Mouse (Mus musculus) erythroblast, embryonic 14.5 days (primary cell): ENCODE data around the gene Pigx.

Experiments
- GATA1 ChIP-seq: IDR thresholded peaks from 2 replicates; pipeline ENCODE4 v1.6.1; 2012; ENCODE audit warnings: low read length, inconsistent platforms, mixed read lengths
- TAL1 ChIP-seq: IDR thresholded peaks from 3 replicates; pipeline ENCODE4 v1.6.1; 2012; ENCODE audit warnings: low read length, inconsistent platforms, mixed read lengths

DNA sequence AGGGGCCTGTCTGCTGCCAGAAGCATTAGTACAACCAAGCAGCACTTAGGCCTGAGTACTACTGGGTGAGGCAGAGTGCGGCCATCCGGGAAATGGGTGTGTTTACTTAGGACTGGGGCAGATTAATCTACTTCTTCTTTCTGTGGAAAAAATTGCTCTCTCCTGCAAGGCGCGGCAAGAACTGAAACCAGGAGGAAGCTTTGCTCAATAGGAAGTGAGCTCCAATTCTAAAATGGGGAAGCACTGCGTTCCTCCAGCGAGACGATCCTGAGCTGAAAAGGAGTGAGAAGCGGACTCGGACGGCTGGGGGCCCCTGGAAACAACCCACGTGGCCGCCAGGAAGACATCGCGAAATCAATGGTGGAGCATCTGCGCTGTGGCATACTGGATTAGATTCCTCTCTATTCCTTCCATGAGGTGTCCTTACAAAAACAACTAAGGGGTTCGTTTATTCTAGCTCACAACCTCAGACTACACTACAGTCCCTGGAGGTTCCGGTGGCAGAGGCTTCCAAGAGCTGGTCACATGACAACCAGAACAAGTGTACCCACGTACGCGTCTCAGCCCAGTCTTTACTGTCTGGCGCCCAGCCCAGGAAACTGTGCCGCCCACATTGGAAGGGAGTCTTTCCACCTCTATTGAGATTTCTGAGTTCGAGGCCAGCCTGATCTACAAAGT is 14.1 kb upstream of the Pigx start:
- TF ChIP-seq TAL1, result no peak
- no peak for TF ChIP-seq GATA1
